Mouse (Mus musculus) ES-Bruce4 (cell line): Measurements from ENCODE around the gene Rhbdf2. TPM values are rescaled to one million over a fixed set of nuclear protein-coding genes. Genes with fewer than 3 reads are reported as not detected.

ENCODE experiments used
- H3K27ac ChIP-seq: 2 replicates; pipeline ENCODE4 v1.5.1; 2012; ENCODE audit warnings: low read length, inconsistent platforms; ENCODE audit not compliant: insufficient read depth
- H3K27me3 ChIP-seq: 2 replicates; pipeline ENCODE4 v1.6.1; 2012; ENCODE audit warnings: mild to moderate bottlenecking, low read length, inconsistent platforms; ENCODE audit not compliant: control insufficient read depth, poor library complexity, insufficient read depth, severe bottlenecking
- H3K36me3 ChIP-seq: 2 replicates; pipeline ENCODE4 v1.6.1; 2012; ENCODE audit warnings: inconsistent platforms, mild to moderate bottlenecking, low read length, moderate library complexity; ENCODE audit not compliant: control insufficient read depth, poor library complexity, insufficient read depth, severe bottlenecking
- H3K4me1 ChIP-seq: one replicate; pipeline ENCODE4 v1.8.1; 2011; ENCODE audit warnings: low read length; ENCODE audit not compliant: control insufficient read depth, insufficient read depth
- H3K4me3 ChIP-seq: 2 replicates; pipeline ENCODE4 v1.5.1; 2011; ENCODE audit warnings: low read depth, mild to moderate bottlenecking, low read length
- H3K9ac ChIP-seq: 2 replicates; pipeline ENCODE4 v1.6.1; 2012; ENCODE audit warnings: low read depth, mild to moderate bottlenecking, inconsistent platforms; ENCODE audit not compliant: poor library complexity, severe bottlenecking
- H3K9me3 ChIP-seq: replicated peaks from 2 replicates; pipeline ENCODE4 v1.6.1; 2012; ENCODE audit warnings: mild to moderate bottlenecking, low read length, inconsistent platforms; ENCODE audit not compliant: control insufficient read depth, poor library complexity, insufficient read depth, severe bottlenecking
- CTCF ChIP-seq: IDR thresholded peaks from one replicate; pipeline ENCODE4 v1.8.1; 2011; ENCODE audit warnings: low read depth, low read length
- EP300 ChIP-seq: IDR thresholded peaks from 2 replicates; pipeline ENCODE4 v1.6.1; 2011; ENCODE audit warnings: low read depth, low read length; ENCODE audit not compliant: insufficient read depth
- POLR2A ChIP-seq: IDR thresholded peaks from one replicate; pipeline ENCODE4 v1.8.1; 2011; ENCODE audit warnings: low read length; ENCODE audit not compliant: insufficient read depth
- polyA plus RNA-seq: library from polyadenylated mRNA; stranded (reverse); fragments of >200 nt; gene quantifications from 2 replicates; pipeline ENCODE4 v1.2.4, GENCODE M21; 2011; ENCODE audit warnings: low read depth; ENCODE audit not compliant: missing spikeins, insufficient read depth, insufficient read length

Gene Rhbdf2
- polyA plus RNA-seq, 1 experiment: 36.5 TPM

GRCm38 (mm10) chr11:116646136-116646535 is 19.3 kb upstream of the Rhbdf2 start:
- Histone ChIP-seq H3K4me1 (no peaks in the 10 kb centered on the region), H3K4me3 (no peak overlapping the region), H3K9me3 (no peaks in the 10 kb centered on the region), H3K27ac (no peak overlapping the region), H3K27me3 (no peaks in the 10 kb centered on the region), H3K9ac (no peak overlapping the region), H3K36me3 (no peaks in the 10 kb centered on the region)
- TF ChIP-seq CTCF: no peak
- no peak for TF ChIP-seq EP300
- no peak for TF ChIP-seq POLR2A

GRCm38 (mm10) chr11:116645446-116646110 is 18.8 kb upstream of the Rhbdf2 start:
- no peak overlapping the region for H3K4me3 ChIP-seq
- H3K9ac ChIP-seq: no peak overlapping the region
- H3K27ac ChIP-seq: no peak overlapping the region
- no peaks in the 10 kb centered on the region for H3K36me3 ChIP-seq
- no peak for TF ChIP-seq CTCF
- TF ChIP-seq EP300: no peak
- no peak for TF ChIP-seq POLR2A
- H3K4me1 ChIP-seq: no peaks in the 10 kb centered on the region
- no peaks in the 10 kb centered on the region for H3K27me3 ChIP-seq
- no peaks in the 10 kb centered on the region for H3K9me3 ChIP-seq

- Histone ChIP-seq H3K36me3 (no peaks in the 10 kb centered on the region), H3K9ac (0 out of 2 replicates have a peak overlapping the region, but pooled peaks have one; percentile 28), H3K4me1 (no peaks in the 10 kb centered on the region), H3K4me3 (no peak overlapping the region), H3K27me3 (no peaks in the 10 kb centered on the region), H3K27ac (no peak overlapping the region), H3K9me3 (no peaks in the 10 kb centered on the region)
- TF ChIP-seq CTCF: no peak
- TF ChIP-seq POLR2A: no peak
- no peak for TF ChIP-seq EP300
These were observed 17.6 kb upstream of the Rhbdf2 start for GRCm38 (mm10) chr11:116644225-116645112.

- H3K9ac ChIP-seq: 0 out of 2 replicates have a peak overlapping the region, but pooled peaks have one; percentile 28
- no peaks in the 10 kb centered on the region for H3K36me3 ChIP-seq
- H3K27ac ChIP-seq: no peak overlapping the region
- no peak for TF ChIP-seq CTCF
- no peak for TF ChIP-seq EP300
- TF ChIP-seq POLR2A: no peak
- no peaks in the 10 kb centered on the region for H3K4me1 ChIP-seq
- no peaks in the 10 kb centered on the region for H3K9me3 ChIP-seq
- peak overlapping the region; percentile 17; the same call in 1 of the 2 replicates for H3K4me3 ChIP-seq
- no peaks in the 10 kb centered on the region for H3K27me3 ChIP-seq
These were observed 16.9 kb upstream of the Rhbdf2 start for GRCm38 (mm10) chr11:116643579-116644224.

- Histone ChIP-seq H3K9me3 (no peaks in the 10 kb centered on the region), H3K36me3 (no peaks in the 10 kb centered on the region), H3K9ac (no peak overlapping the region), H3K27me3 (no peaks in the 10 kb centered on the region), H3K27ac (no peak overlapping the region), H3K4me3 (peak overlapping the region; percentile 17; the same call in 1 of the 2 replicates), H3K4me1 (no peaks in the 10 kb centered on the region)
- no peak for TF ChIP-seq POLR2A
- TF ChIP-seq EP300: no peak
- TF ChIP-seq CTCF: peak; percentile 91
These were observed 16.1 kb upstream of the Rhbdf2 start for GRCm38 (mm10) chr11:116642681-116643578.
